Mouse (Mus musculus) CH12.LX (cell line): Measurements from ENCODE around the gene Klhl8. TPM values are rescaled to one million over a fixed set of nuclear protein-coding genes. Genes with fewer than 3 reads are reported as not detected.

Experiments
- DNase-seq: peaks from one replicate; pipeline ENCODE4 v3.0.0-alpha.2; 2013; ENCODE audit errors: extremely low read depth
- H3K27ac ChIP-seq: 2 replicates; pipeline ENCODE4 v1.5.1; 2012; ENCODE audit warnings: low read depth, mild to moderate bottlenecking, control low read depth, moderate library complexity; ENCODE audit not compliant: insufficient read depth
- H3K27me3 ChIP-seq: replicated peaks from 2 replicates; pipeline ENCODE3; 2012; ENCODE audit warnings: inconsistent platforms
- H3K36me3 ChIP-seq, 2 experiments: replicated peaks in 1 of 2; 2 replicates each; pipeline versions ENCODE3 to v1.6.1; 2012; ENCODE audit warnings: inconsistent platforms in 1 of 2, low read length in 1 of 2, mild to moderate bottlenecking in 1 of 2, mixed read lengths in 1 of 2, moderate library complexity in 1 of 2; ENCODE audit not compliant: control insufficient read depth in 1 of 2, insufficient read depth in 1 of 2
- H3K4me1 ChIP-seq, 2 experiments: 2 replicates each; pipeline ENCODE4 v1.6.1; 2012; ENCODE audit warnings: inconsistent platforms in 1 of 2, moderate library complexity in 1 of 2; ENCODE audit not compliant: insufficient read depth in 2 of 2, control insufficient read depth in 1 of 2
- H3K4me2 ChIP-seq: 2 replicates; pipeline ENCODE4 v1.6.1; 2012; ENCODE audit warnings: low read depth, mild to moderate bottlenecking, control low read depth; ENCODE audit not compliant: poor library complexity, insufficient read depth, severe bottlenecking
- H3K4me3 ChIP-seq, 3 experiments: fragments of 150-350 bp in 1 of 3; sonication (generic) in 1 of 3; replicated peaks in 1 of 3; 2 replicates each; pipeline versions ENCODE3 to v1.5.1; 2011 to 2012; ENCODE audit warnings: low read depth in 2 of 3, low read length in 2 of 3, mild to moderate bottlenecking in 2 of 3, moderate library complexity in 2 of 3, control low read depth in 1 of 3, improper control_type of control experiment in 1 of 3, inconsistent platforms in 1 of 3, mixed read lengths in 1 of 3; ENCODE audit not compliant: poor library complexity in 1 of 3
- H3K79me2 ChIP-seq: replicated peaks from 2 replicates; pipeline ENCODE4 v1.6.1; 2012; ENCODE audit warnings: mild to moderate bottlenecking, moderate library complexity; ENCODE audit not compliant: control insufficient read depth, poor library complexity, insufficient read depth, severe bottlenecking; ENCODE audit errors: extremely low read depth
- H3K9ac ChIP-seq: 2 replicates; pipeline ENCODE4 v1.6.1; 2012; ENCODE audit warnings: low read depth, mild to moderate bottlenecking, control low read depth, moderate library complexity; ENCODE audit not compliant: insufficient read depth
- H3K9me3 ChIP-seq: replicated peaks from 2 replicates; pipeline ENCODE3; 2012; ENCODE audit warnings: low read length, inconsistent platforms, mixed read lengths
- BHLHE40 ChIP-seq: IDR thresholded peaks from 2 replicates; pipeline ENCODE4 v1.6.1; 2011; ENCODE audit warnings: mild to moderate bottlenecking, low read depth, low read length, improper control_type of control experiment
- CHD1 ChIP-seq: IDR thresholded peaks from 2 replicates; pipeline ENCODE4 v1.6.1; 2012; ENCODE audit warnings: low read depth, low read length, improper control_type of control experiment, inconsistent platforms
- CHD2 ChIP-seq: IDR thresholded peaks from 2 replicates; pipeline ENCODE4 v1.6.1; 2011; ENCODE audit warnings: low read length, improper control_type of control experiment
- ELF1 ChIP-seq: IDR thresholded peaks from 2 replicates; pipeline ENCODE4 v1.6.1; 2014; ENCODE audit warnings: low read depth, mild to moderate bottlenecking, inconsistent platforms, low read length, improper control_type of control experiment
- ETS1 ChIP-seq: conservative IDR thresholded peaks from 2 replicates; pipeline ENCODE4 v1.6.1; 2012; ENCODE audit warnings: low read depth, mild to moderate bottlenecking, inconsistent platforms, low read length, improper control_type of control experiment, moderate library complexity
- IRF4 ChIP-seq: IDR thresholded peaks from 2 replicates; pipeline ENCODE4 v1.6.1; 2014; ENCODE audit warnings: low read depth, mild to moderate bottlenecking, inconsistent platforms, low read length, improper control_type of control experiment
- JUND ChIP-seq: conservative IDR thresholded peaks from 2 replicates; pipeline ENCODE4 v1.6.1; 2011; ENCODE audit warnings: low read depth, low read length, improper control_type of control experiment
- KAT2A ChIP-seq: IDR thresholded peaks from 2 replicates; pipeline ENCODE4 v1.6.1; 2012; ENCODE audit warnings: low read length, improper control_type of control experiment, inconsistent platforms; ENCODE audit not compliant: insufficient replicate concordance
- MAFK ChIP-seq: IDR thresholded peaks from 2 replicates; pipeline ENCODE4 v1.6.1; 2011; ENCODE audit warnings: low read length, improper control_type of control experiment; ENCODE audit not compliant: insufficient replicate concordance
- MAZ ChIP-seq: IDR thresholded peaks from 2 replicates; pipeline ENCODE4 v1.6.1; 2012; ENCODE audit warnings: low read depth, mild to moderate bottlenecking, inconsistent platforms, low read length, improper control_type of control experiment, moderate library complexity
- MXI1 ChIP-seq: IDR thresholded peaks from 2 replicates; pipeline ENCODE4 v1.6.1; 2011; ENCODE audit warnings: mild to moderate bottlenecking, low read depth, low read length, improper control_type of control experiment
- MYC ChIP-seq: IDR thresholded peaks from 2 replicates; pipeline ENCODE4 v1.6.1; 2011; ENCODE audit warnings: low read depth, mild to moderate bottlenecking, improper control_type of control experiment, low read length
- PAX5 ChIP-seq: IDR thresholded peaks from 2 replicates; pipeline ENCODE4 v1.6.1; 2012; ENCODE audit warnings: low read length, inconsistent platforms, mixed read lengths
- POLR2A ChIP-seq: IDR thresholded peaks from 2 replicates; pipeline ENCODE4 v1.6.1; 2011; ENCODE audit warnings: low read depth, mild to moderate bottlenecking, improper control_type of control experiment, low read length
- RCOR1 ChIP-seq: conservative IDR thresholded peaks from 2 replicates; pipeline ENCODE4 v1.6.1; 2012; ENCODE audit warnings: low read depth, mild to moderate bottlenecking, inconsistent platforms, low read length, improper control_type of control experiment
- SMC3 ChIP-seq: IDR thresholded peaks from 2 replicates; pipeline ENCODE4 v1.6.1; 2011; ENCODE audit warnings: low read depth, low read length, improper control_type of control experiment
- TBP ChIP-seq: conservative IDR thresholded peaks from 2 replicates; pipeline ENCODE4 v1.6.1; 2011; ENCODE audit warnings: low read depth, low read length, improper control_type of control experiment
- ZC3H11A ChIP-seq: IDR thresholded peaks from 2 replicates; pipeline ENCODE4 v1.6.1; 2012; ENCODE audit warnings: low read depth, mild to moderate bottlenecking, inconsistent platforms, low read length, improper control_type of control experiment
- dilution Hi-C: fragments of 300-500 bp; cut with MboI; formaldehyde crosslinking; loops from 2 replicates; pipeline ENCODE4 v1.14.3; 2020; ENCODE audit warnings: low sequenced_read_pairs; ENCODE audit not compliant: extremely low pct_unique_long_range_greater_than_20kb, extremely low pct_ligation_motif_present
- in situ Hi-C: fragments of 300-500 bp; cut with MboI; formaldehyde crosslinking; loops from 3 replicates; pipeline ENCODE4 v1.14.3; 2019; ENCODE audit warnings: low sequenced_read_pairs, low pct_ligation_motif_present, low pct_unique_long_range_greater_than_20kb, mixed read lengths
- polyA plus RNA-seq: library from polyadenylated mRNA; unstranded; fragments of >175 nt; gene quantifications from 2 replicates; pipeline ENCODE4 v1.2.1, GENCODE M21; 2012; ENCODE audit warnings: low read depth; ENCODE audit not compliant: insufficient read length
- total RNA-seq, 2 experiments: library from RNA; depleted of rRNA; stranded (reverse); fragments of 300-350 nt in 1 of 2; fragments of >200 nt in 1 of 2; gene quantifications; 2 replicates each; pipeline ENCODE4 v1.2.3; 2012 to 2014

Klhl8 gene
- total and polyA plus RNA-seq, 3 experiments: 3.4 to 15.6 (median 5.4) TPM

GRCm38 (mm10) chr5:103846154-103846551 is 64.9 kb downstream of the Klhl8 start:
- Histone ChIP-seq H3K9me3 (no peaks in the 10 kb centered on the region), H3K36me3 (peaks cover 89 to 95% of the 10 kb centered on the region in 2 experiments), H3K27ac (no peak overlapping the region), H3K4me3 (no peak overlapping the region), H3K4me2 (no peak overlapping the region), H3K4me1 (peaks cover under 1 to 18% of the 10 kb centered on the region in 2 experiments; a peak in 3 of 4 replicates), H3K27me3 (no peaks in the 10 kb centered on the region), H3K9ac (no peak overlapping the region), H3K79me2 (no peaks in the 10 kb centered on the region; the same call in 1 of the 2 replicates)
- dilution Hi-C loops: no loop called here
- no peak for TF ChIP-seq ZC3H11A
- no peak for TF ChIP-seq RCOR1
- no peak for TF ChIP-seq MAZ
- no peak for TF ChIP-seq PAX5
- TF ChIP-seq KAT2A: no peak
- no peak for TF ChIP-seq CHD1
- no peak for TF ChIP-seq POLR2A
- TF ChIP-seq CHD2: no peak
- no peak for TF ChIP-seq IRF4
- TF ChIP-seq MAFK: no peak
- in situ Hi-C loops: no loop called here
- DNase-seq: no peak

- Histone ChIP-seq H3K4me1 (peaks cover 0 to 16% of the 10 kb centered on the region in 2 experiments; a peak in 2 of 4 replicates), H3K27ac (no peak overlapping the region), H3K4me3 (no peak overlapping the region), H3K9me3 (no peaks in the 10 kb centered on the region), H3K4me2 (no peak overlapping the region), H3K9ac (no peak overlapping the region), H3K27me3 (no peaks in the 10 kb centered on the region), H3K79me2 (no peaks in the 10 kb centered on the region; the same call in 1 of the 2 replicates), H3K36me3 (peaks cover 91 to 96% of the 10 kb centered on the region in 2 experiments)
- dilution Hi-C loops: no loop called here
- no peak for DNase-seq
- in situ Hi-C loops: no loop called here
- TF ChIP-seq IRF4 (no peak), CHD2 (no peak), JUND (no peak), SMC3 (no peak), MXI1 (no peak), ETS1 (no peak), TBP (no peak), ELF1 (no peak), BHLHE40 (no peak), MYC (no peak)
Measured at GRCm38 (mm10) chr5:103845418-103846153, 65.5 kb downstream of the Klhl8 start.
